Mouse (Mus musculus) CH12.LX (cell line): Measurements from ENCODE around the gene Slc22a22. TPM values are rescaled to one million over a fixed set of nuclear protein-coding genes. Genes with fewer than 3 reads are reported as not detected.

Experiments
- DNase-seq: peaks from one replicate; pipeline ENCODE4 v3.0.0-alpha.2; 2013; ENCODE audit errors: extremely low read depth
- H3K27ac ChIP-seq: 2 replicates; pipeline ENCODE4 v1.5.1; 2012; ENCODE audit warnings: low read depth, mild to moderate bottlenecking, control low read depth, moderate library complexity; ENCODE audit not compliant: insufficient read depth
- H3K27me3 ChIP-seq: replicated peaks from 2 replicates; pipeline ENCODE3; 2012; ENCODE audit warnings: inconsistent platforms
- H3K36me3 ChIP-seq, 2 experiments: replicated peaks in 1 of 2; 2 replicates each; pipeline versions ENCODE3 to v1.6.1; 2012; ENCODE audit warnings: inconsistent platforms in 1 of 2, low read length in 1 of 2, mild to moderate bottlenecking in 1 of 2, mixed read lengths in 1 of 2, moderate library complexity in 1 of 2; ENCODE audit not compliant: control insufficient read depth in 1 of 2, insufficient read depth in 1 of 2
- H3K4me1 ChIP-seq, 2 experiments: 2 replicates each; pipeline ENCODE4 v1.6.1; 2012; ENCODE audit warnings: inconsistent platforms in 1 of 2, moderate library complexity in 1 of 2; ENCODE audit not compliant: insufficient read depth in 2 of 2, control insufficient read depth in 1 of 2
- H3K4me2 ChIP-seq: 2 replicates; pipeline ENCODE4 v1.6.1; 2012; ENCODE audit warnings: low read depth, mild to moderate bottlenecking, control low read depth; ENCODE audit not compliant: poor library complexity, insufficient read depth, severe bottlenecking
- H3K4me3 ChIP-seq, 3 experiments: fragments of 150-350 bp in 1 of 3; sonication (generic) in 1 of 3; replicated peaks in 1 of 3; 2 replicates each; pipeline versions ENCODE3 to v1.5.1; 2011 to 2012; ENCODE audit warnings: low read depth in 2 of 3, low read length in 2 of 3, mild to moderate bottlenecking in 2 of 3, moderate library complexity in 2 of 3, control low read depth in 1 of 3, improper control_type of control experiment in 1 of 3, inconsistent platforms in 1 of 3, mixed read lengths in 1 of 3; ENCODE audit not compliant: poor library complexity in 1 of 3
- H3K79me2 ChIP-seq: replicated peaks from 2 replicates; pipeline ENCODE4 v1.6.1; 2012; ENCODE audit warnings: mild to moderate bottlenecking, moderate library complexity; ENCODE audit not compliant: control insufficient read depth, poor library complexity, insufficient read depth, severe bottlenecking; ENCODE audit errors: extremely low read depth
- H3K9ac ChIP-seq: 2 replicates; pipeline ENCODE4 v1.6.1; 2012; ENCODE audit warnings: low read depth, mild to moderate bottlenecking, control low read depth, moderate library complexity; ENCODE audit not compliant: insufficient read depth
- H3K9me3 ChIP-seq: replicated peaks from 2 replicates; pipeline ENCODE3; 2012; ENCODE audit warnings: low read length, inconsistent platforms, mixed read lengths
- BHLHE40 ChIP-seq: IDR thresholded peaks from 2 replicates; pipeline ENCODE4 v1.6.1; 2011; ENCODE audit warnings: mild to moderate bottlenecking, low read depth, low read length, improper control_type of control experiment
- CHD1 ChIP-seq: IDR thresholded peaks from 2 replicates; pipeline ENCODE4 v1.6.1; 2012; ENCODE audit warnings: low read depth, low read length, improper control_type of control experiment, inconsistent platforms
- CTCF ChIP-seq, 2 experiments: IDR thresholded peaks in 1 of 2; conservative IDR thresholded peaks in 1 of 2; 2 replicates each; pipeline ENCODE4 v1.5.1; 2011 to 2012; ENCODE audit warnings: low read depth in 2 of 2, low read length in 2 of 2, improper control_type of control experiment in 1 of 2, inconsistent platforms in 1 of 2, mild to moderate bottlenecking in 1 of 2, moderate library complexity in 1 of 2
- E2F4 ChIP-seq: IDR thresholded peaks from 2 replicates; pipeline ENCODE4 v1.6.1; 2011; ENCODE audit warnings: low read depth, low read length, improper control_type of control experiment; ENCODE audit not compliant: insufficient replicate concordance
- ETS1 ChIP-seq: conservative IDR thresholded peaks from 2 replicates; pipeline ENCODE4 v1.6.1; 2012; ENCODE audit warnings: low read depth, mild to moderate bottlenecking, inconsistent platforms, low read length, improper control_type of control experiment, moderate library complexity
- GABPA ChIP-seq: IDR thresholded peaks from 2 replicates; pipeline ENCODE4 v1.6.1; 2012; ENCODE audit warnings: low read depth, low read length, improper control_type of control experiment, inconsistent platforms; ENCODE audit not compliant: insufficient replicate concordance
- HCFC1 ChIP-seq: IDR thresholded peaks from 2 replicates; pipeline ENCODE4 v1.6.1; 2012; ENCODE audit warnings: low read depth, mild to moderate bottlenecking, inconsistent platforms, low read length, improper control_type of control experiment
- JUND ChIP-seq: conservative IDR thresholded peaks from 2 replicates; pipeline ENCODE4 v1.6.1; 2011; ENCODE audit warnings: low read depth, low read length, improper control_type of control experiment
- MAFK ChIP-seq: IDR thresholded peaks from 2 replicates; pipeline ENCODE4 v1.6.1; 2011; ENCODE audit warnings: low read length, improper control_type of control experiment; ENCODE audit not compliant: insufficient replicate concordance
- MAX ChIP-seq: IDR thresholded peaks from 2 replicates; pipeline ENCODE4 v1.6.1; 2011; ENCODE audit warnings: low read length, improper control_type of control experiment
- MAZ ChIP-seq: IDR thresholded peaks from 2 replicates; pipeline ENCODE4 v1.6.1; 2012; ENCODE audit warnings: low read depth, mild to moderate bottlenecking, inconsistent platforms, low read length, improper control_type of control experiment, moderate library complexity
- MEF2A ChIP-seq: IDR thresholded peaks from 2 replicates; pipeline ENCODE4 v1.6.1; 2014; ENCODE audit warnings: low read depth, mild to moderate bottlenecking, inconsistent platforms, low read length, improper control_type of control experiment, borderline replicate concordance
- MYC ChIP-seq: IDR thresholded peaks from 2 replicates; pipeline ENCODE4 v1.6.1; 2011; ENCODE audit warnings: low read depth, mild to moderate bottlenecking, improper control_type of control experiment, low read length
- POLR2A ChIP-seq: IDR thresholded peaks from 2 replicates; pipeline ENCODE4 v1.6.1; 2011; ENCODE audit warnings: low read depth, mild to moderate bottlenecking, improper control_type of control experiment, low read length
- RAD21 ChIP-seq: IDR thresholded peaks from 2 replicates; pipeline ENCODE4 v1.6.1; 2011; ENCODE audit warnings: low read depth, mild to moderate bottlenecking, low read length, improper control_type of control experiment, moderate library complexity
- SIN3A ChIP-seq: IDR thresholded peaks from 2 replicates; pipeline ENCODE4 v1.6.1; 2012; ENCODE audit warnings: low read length, improper control_type of control experiment, inconsistent platforms
- SMC3 ChIP-seq: IDR thresholded peaks from 2 replicates; pipeline ENCODE4 v1.6.1; 2011; ENCODE audit warnings: low read depth, low read length, improper control_type of control experiment
- TBP ChIP-seq: conservative IDR thresholded peaks from 2 replicates; pipeline ENCODE4 v1.6.1; 2011; ENCODE audit warnings: low read depth, low read length, improper control_type of control experiment
- TCF12 ChIP-seq: IDR thresholded peaks from 2 replicates; pipeline ENCODE4 v1.6.1; 2014; ENCODE audit warnings: low read depth, mild to moderate bottlenecking, inconsistent platforms, low read length, improper control_type of control experiment
- UBTF ChIP-seq: IDR thresholded peaks from 2 replicates; pipeline ENCODE4 v1.6.1; 2012; ENCODE audit warnings: low read depth, mild to moderate bottlenecking, inconsistent platforms, low read length, improper control_type of control experiment, moderate library complexity
- USF1 ChIP-seq: IDR thresholded peaks from 2 replicates; pipeline ENCODE4 v1.6.1; 2014; ENCODE audit warnings: low read depth, mild to moderate bottlenecking, inconsistent platforms, low read length, improper control_type of control experiment
- USF2 ChIP-seq: conservative IDR thresholded peaks from 2 replicates; pipeline ENCODE4 v1.6.1; 2011; ENCODE audit warnings: low read depth, low read length, improper control_type of control experiment
- ZC3H11A ChIP-seq: IDR thresholded peaks from 2 replicates; pipeline ENCODE4 v1.6.1; 2012; ENCODE audit warnings: low read depth, mild to moderate bottlenecking, inconsistent platforms, low read length, improper control_type of control experiment
- ZKSCAN1 ChIP-seq: IDR thresholded peaks from 2 replicates; pipeline ENCODE4 v1.6.1; 2012; ENCODE audit warnings: low read depth, inconsistent platforms, low read length, improper control_type of control experiment, borderline replicate concordance
- ZMIZ1 ChIP-seq: IDR thresholded peaks from 2 replicates; pipeline ENCODE4 v1.6.1; 2012; ENCODE audit warnings: low read depth, mild to moderate bottlenecking, inconsistent platforms, low read length, improper control_type of control experiment
- dilution Hi-C: fragments of 300-500 bp; cut with MboI; formaldehyde crosslinking; loops from 2 replicates; pipeline ENCODE4 v1.14.3; 2020; ENCODE audit warnings: low sequenced_read_pairs; ENCODE audit not compliant: extremely low pct_unique_long_range_greater_than_20kb, extremely low pct_ligation_motif_present
- in situ Hi-C: fragments of 300-500 bp; cut with MboI; formaldehyde crosslinking; loops from 3 replicates; pipeline ENCODE4 v1.14.3; 2019; ENCODE audit warnings: low sequenced_read_pairs, low pct_ligation_motif_present, low pct_unique_long_range_greater_than_20kb, mixed read lengths
- polyA plus RNA-seq: library from polyadenylated mRNA; unstranded; fragments of >175 nt; gene quantifications from 2 replicates; pipeline ENCODE4 v1.2.1, GENCODE M21; 2012; ENCODE audit warnings: low read depth; ENCODE audit not compliant: insufficient read length
- total RNA-seq, 2 experiments: library from RNA; depleted of rRNA; stranded (reverse); fragments of 300-350 nt in 1 of 2; fragments of >200 nt in 1 of 2; gene quantifications; 2 replicates each; pipeline ENCODE4 v1.2.3; 2012 to 2014

Gene Slc22a22
- total and polyA plus RNA-seq, 3 experiments = not detected

DNA sequence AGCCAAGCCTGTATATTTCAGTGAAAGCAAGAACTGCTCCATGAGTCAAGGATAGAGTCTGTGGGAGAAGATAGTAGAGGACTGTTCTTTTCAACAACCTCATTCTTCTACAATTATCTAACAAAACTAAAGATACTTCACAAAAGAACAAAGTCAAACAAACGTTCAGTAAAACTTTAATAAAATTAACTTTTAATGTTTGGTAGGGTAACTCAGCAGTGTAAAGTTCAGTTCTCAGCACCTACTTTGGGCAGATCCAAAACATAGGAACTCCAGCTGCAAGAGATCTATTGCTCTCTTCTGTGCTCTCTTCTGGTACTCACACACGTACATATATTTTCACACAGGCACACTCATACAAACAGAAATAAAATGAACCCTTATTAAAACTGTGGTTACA, 159.4 kb downstream of the Slc22a22 start:
- no peak overlapping the region for H3K4me3 ChIP-seq
- no peak for DNase-seq
- TF ChIP-seq CTCF (conservative IDR thresholded peaks at IDR 0.05 in 1 of 2, IDR thresholded peaks at IDR 0.05 in 1 of 2; ENCODE audit: low read depth in 2 of 2, low read length in 2 of 2) (no peak), USF2 (no peak), CHD1 (no peak), MAFK (no peak), SMC3 (no peak), MAX (no peak), TCF12 (no peak), POLR2A (no peak), JUND (no peak), ZMIZ1 (no peak), ZC3H11A (no peak), UBTF (no peak)
- TF ChIP-seq, all 38 proteins: peak for 0
- Histone ChIP-seq H3K27me3 (no peaks in the 10 kb centered on the region), H3K9ac (no peak overlapping the region), H3K79me2 (no peaks in the 10 kb centered on the region), H3K4me1 (no peaks in the 10 kb centered on the region), H3K9me3 (no peaks in the 10 kb centered on the region), H3K36me3 (no peaks in the 10 kb centered on the region), H3K4me2 (no peak overlapping the region), H3K27ac (no peak overlapping the region)
- in situ Hi-C loops = no loop called here
- dilution Hi-C loops = no loop called here

DNA sequence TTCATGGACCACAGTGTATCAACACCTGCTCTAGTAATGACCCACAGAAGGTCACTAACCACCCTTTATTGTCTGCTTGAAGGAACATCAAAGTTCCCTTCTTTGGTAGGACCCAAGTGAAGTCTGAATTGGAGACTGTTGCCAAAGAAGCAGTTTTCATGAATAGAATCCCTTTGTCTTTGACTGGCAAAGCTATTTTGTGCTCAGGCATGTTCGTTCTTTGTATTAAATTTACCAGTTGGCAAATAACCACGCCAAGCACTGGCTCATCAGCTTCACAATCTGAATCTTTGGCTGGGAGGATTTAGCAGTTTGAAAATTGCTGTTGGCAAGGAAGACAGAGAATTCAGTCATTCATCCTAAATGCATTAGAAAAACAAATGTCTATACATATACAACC, 160.9 kb downstream of the Slc22a22 start:
- no peak for TF ChIP-seq RAD21
- no peak for TF ChIP-seq JUND
- TF ChIP-seq MEF2A = no peak
- no peak for TF ChIP-seq BHLHE40
- no peaks in the 10 kb centered on the region for H3K4me1 ChIP-seq
- H3K27ac ChIP-seq = no peak overlapping the region
- H3K36me3 ChIP-seq = no peaks in the 10 kb centered on the region
- no peaks in the 10 kb centered on the region for H3K27me3 ChIP-seq
- in situ Hi-C loops (no loop called here), dilution Hi-C loops (no loop called here)
- no peaks in the 10 kb centered on the region for H3K79me2 ChIP-seq
- DNase-seq = no peak
- H3K4me3 ChIP-seq = no peak overlapping the region
- no peaks in the 10 kb centered on the region for H3K9me3 ChIP-seq
- H3K4me2 ChIP-seq = no peak overlapping the region
- H3K9ac ChIP-seq = no peak overlapping the region

- Histone ChIP-seq H3K4me2 (no peak overlapping the region), H3K4me1 (peaks cover 0 to 3% of the 10 kb centered on the region in 2 experiments; a peak in 1 of 4 replicates), H3K79me2 (no peaks in the 10 kb centered on the region), H3K4me3 (no peak overlapping the region), H3K9ac (no peak overlapping the region), H3K27me3 (no peaks in the 10 kb centered on the region), H3K27ac (no peak overlapping the region), H3K9me3 (no peaks in the 10 kb centered on the region), H3K36me3 (no peaks in the 10 kb centered on the region)
- DNase-seq = no peak
- TF ChIP-seq USF1 = no peak
- no peak for TF ChIP-seq SIN3A
- no peak for TF ChIP-seq GABPA
- no peak for TF ChIP-seq ZKSCAN1
- TF ChIP-seq MYC = no peak
- TF ChIP-seq MAZ = no peak
- no peak for TF ChIP-seq E2F4
- TF ChIP-seq SMC3 = no peak
- TF ChIP-seq ETS1 = no peak
- no peak for TF ChIP-seq TBP
- no peak for TF ChIP-seq HCFC1
- no peak for TF ChIP-seq RAD21
- in situ Hi-C loops = no loop called here
- dilution Hi-C loops = no loop called here
Measured at GRCm38 (mm10) chr15:57302710-57303109, 174.7 kb downstream of the Slc22a22 start.
